Mouse (Mus musculus) MEL (cell line): ENCODE results near the gene Spout1.
A peak's percentile ranks its signal among the peaks of the same experiment; 100 is the strongest.

Experiments used
- CTCF ChIP-seq, 3 experiments: IDR thresholded peaks in 2 of 3; conservative IDR thresholded peaks in 1 of 3; 2 replicates each; pipeline ENCODE4 v1.5.1; 2011 to 2012; ENCODE audit warnings: low read length in 3 of 3, low read depth in 2 of 3, mild to moderate bottlenecking in 2 of 3, improper control_type of control experiment in 1 of 3, inconsistent platforms in 1 of 3, mixed read lengths in 1 of 3, moderate library complexity in 1 of 3; ENCODE audit not compliant: control insufficient read depth in 1 of 3, insufficient read depth in 1 of 3, poor library complexity in 1 of 3, severe bottlenecking in 1 of 3
- EP300 ChIP-seq, 2 experiments: IDR thresholded peaks; 2 replicates each; pipeline ENCODE4 v1.6.1; 2011; ENCODE audit warnings: improper control_type of control experiment in 2 of 2, low read length in 2 of 2, low read depth in 1 of 2, mild to moderate bottlenecking in 1 of 2
- GABPA ChIP-seq: IDR thresholded peaks from 2 replicates; pipeline ENCODE4 v1.6.1; 2012; ENCODE audit warnings: low read depth, mild to moderate bottlenecking, inconsistent platforms, low read length, improper control_type of control experiment, moderate library complexity
- GATA1 ChIP-seq: IDR thresholded peaks from 2 replicates; pipeline ENCODE4 v1.6.1; 2011; ENCODE audit warnings: low read depth, low read length, improper control_type of control experiment
- HCFC1 ChIP-seq: IDR thresholded peaks from 2 replicates; pipeline ENCODE4 v1.6.1; 2012; ENCODE audit warnings: low read depth, mild to moderate bottlenecking, inconsistent platforms, low read length, improper control_type of control experiment, moderate library complexity
- POLR2A ChIP-seq, 2 experiments: IDR thresholded peaks; 2 replicates each; pipeline ENCODE4 v1.6.1; 2011 to 2012; ENCODE audit warnings: low read length in 2 of 2, mild to moderate bottlenecking in 2 of 2, control low read depth in 1 of 2, improper control_type of control experiment in 1 of 2, low read depth in 1 of 2, moderate library complexity in 1 of 2; ENCODE audit not compliant: control insufficient read depth in 1 of 2, insufficient read depth in 1 of 2, poor library complexity in 1 of 2
- USF1 ChIP-seq: IDR thresholded peaks from 2 replicates; pipeline ENCODE4 v1.6.1; 2014; ENCODE audit warnings: low read depth, mild to moderate bottlenecking, inconsistent platforms, low read length, improper control_type of control experiment, moderate library complexity
- ZKSCAN1 ChIP-seq: IDR thresholded peaks from 2 replicates; pipeline ENCODE4 v1.6.1; 2012; ENCODE audit warnings: low read depth, mild to moderate bottlenecking, inconsistent platforms, low read length, improper control_type of control experiment, moderate library complexity
- ZNF384 ChIP-seq: IDR thresholded peaks from 2 replicates; pipeline ENCODE4 v1.6.1; 2012; ENCODE audit warnings: low read depth, mild to moderate bottlenecking, inconsistent platforms, low read length, improper control_type of control experiment

DNA sequence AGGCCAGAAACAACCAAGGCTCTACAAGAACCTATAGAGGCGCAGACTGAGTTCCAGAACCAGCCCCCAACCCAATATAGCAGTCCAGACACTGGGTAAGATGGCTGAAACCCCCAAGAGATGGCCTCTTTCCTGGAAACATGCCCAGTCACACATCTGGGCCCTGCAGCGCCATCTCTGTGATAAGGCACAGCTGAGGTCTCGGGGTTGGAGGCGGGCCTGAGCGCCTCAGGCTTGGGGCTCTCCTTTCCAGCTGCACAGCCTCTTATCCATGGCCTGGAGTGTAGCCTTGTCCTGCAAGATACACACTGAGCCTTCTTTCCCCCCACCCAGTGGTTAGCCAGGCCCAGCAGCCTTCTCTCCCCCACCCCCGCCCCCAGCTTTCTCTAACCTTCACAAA, 7.0 kb upstream of the Spout1 start:
- TF ChIP-seq POLR2A (IDR thresholded peaks at IDR 0.05; ENCODE audit: control insufficient read depth in 1 of 2, insufficient read depth in 1 of 2, low read depth in 1 of 2, low read length in 2 of 2, poor library complexity in 1 of 2) = no peak
- TF ChIP-seq GABPA = no peak
- no peak for TF ChIP-seq ZNF384
- TF ChIP-seq GATA1 = no peak
- no peak for TF ChIP-seq CTCF (IDR thresholded peaks at IDR 0.05 in 2 of 3, conservative IDR thresholded peaks at IDR 0.05 in 1 of 3; ENCODE audit: control insufficient read depth in 1 of 3, insufficient read depth in 1 of 3, low read depth in 2 of 3, low read length in 3 of 3, poor library complexity in 1 of 3, severe bottlenecking in 1 of 3)
- TF ChIP-seq HCFC1 = no peak
- TF ChIP-seq EP300 (IDR thresholded peaks at IDR 0.05; ENCODE audit: low read depth in 1 of 2, low read length in 2 of 2) = 0 out of 4 replicates have a peak, but pooled peaks of 1 of the 2 experiments have one; percentile 14
- no peak for TF ChIP-seq USF1
- no peak for TF ChIP-seq ZKSCAN1
